8 mouse cellular contexts compared by ENCODE assay signal in the genomic region with DNA sequence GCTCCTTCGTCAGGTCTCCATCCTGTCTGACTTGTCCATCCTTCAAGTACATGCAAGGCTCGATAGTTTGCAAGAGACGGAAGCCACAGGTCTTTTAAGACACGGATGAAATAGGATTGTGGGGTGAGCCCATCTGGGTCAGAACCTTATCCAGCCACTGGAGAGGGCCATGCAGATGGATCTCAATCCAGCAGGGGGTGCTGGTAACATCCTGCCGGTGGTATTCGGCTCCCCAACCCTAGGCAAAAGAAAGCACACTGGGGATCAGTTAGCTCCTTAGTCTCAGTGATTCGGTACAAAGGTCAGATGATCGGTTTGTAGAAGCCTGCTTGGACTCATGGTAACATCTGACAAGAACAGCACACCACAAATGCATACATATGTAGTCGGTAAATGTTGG. TPM values are rescaled to one million over a fixed set of nuclear protein-coding genes. Genes with fewer than 3 reads are reported as not detected.
DNase-seq lines count a peak whose midpoint lies in the region; ATAC-seq and TF ChIP-seq lines count a peak whose summit lies in the region.

No protein-coding gene starts in this region.

- no peak overlapping the region for H3K4me2 ChIP-seq in forebrain, embryonic 11.5 days (ENCODE audit: low read depth, low read length, severe bottlenecking)
- H3K4me2 ChIP-seq in forebrain, embryonic 16.5 days (ENCODE audit: low read length) = no peak overlapping the region
- no peak overlapping the region for H3K4me2 ChIP-seq in midbrain, embryonic 14.5 days (ENCODE audit: low read length)

- 0 out of 2 replicates have a peak, but pooled peaks have one; percentile 18 for TF ChIP-seq CTCF in bone marrow macrophage, adult 2 months (IDR thresholded peaks at IDR 0.05; ENCODE audit: low read depth, low read length)

- no peaks in the 10 kb centered on the region for H3K9me3 ChIP-seq in forebrain, embryonic 11.5 days (ENCODE audit: control insufficient read depth, low read length)
- H3K9me3 ChIP-seq in forebrain, embryonic 16.5 days (ENCODE audit: control insufficient read depth, low read length) = no peaks in the 10 kb centered on the region
- no peaks in the 10 kb centered on the region for H3K9me3 ChIP-seq in midbrain, embryonic 14.5 days (ENCODE audit: control insufficient read depth, low read length)
- H3K9me3 ChIP-seq in midbrain, embryonic 10.5 days (replicated peaks) = no peaks in the 10 kb centered on the region

- peak; percentile 46 for DNase-seq in forebrain, embryonic 11.5 days (ENCODE audit: low spot score)
- peak; percentile 28 for DNase-seq in midbrain, embryonic 14.5 days
- no peak for DNase-seq in midbrain, embryonic 10.5 days (ENCODE audit: low spot score)
- DNase-seq in kidney, postnatal 4 days = peak; percentile 44 to 57
- DNase-seq in right cerebral cortex, adult 18-20 months = no peak
- DNase-seq in c-Kit-positive CD71-positive TER-119-positive erythroid progenitor cells, embryonic 14.5 days (ENCODE audit: low spot score) = no peak

- peaks cover 7% of the 10 kb centered on the region; the same call in 1 of the 2 replicates for H3K36me3 ChIP-seq in forebrain, embryonic 11.5 days (ENCODE audit: control insufficient read depth, insufficient read depth, low read length)
- peaks cover 19% of the 10 kb centered on the region; the same call in 1 of the 2 replicates for H3K36me3 ChIP-seq in forebrain, embryonic 16.5 days (ENCODE audit: control insufficient read depth, insufficient read depth)
- peaks cover 68% of the 10 kb centered on the region for H3K36me3 ChIP-seq in midbrain, embryonic 14.5 days (ENCODE audit: control insufficient read depth, insufficient read depth, low read length)
- peaks cover 75% of the 10 kb centered on the region for H3K36me3 ChIP-seq in midbrain, embryonic 10.5 days

- no peaks in the 10 kb centered on the region for H3K27me3 ChIP-seq in forebrain, embryonic 11.5 days (ENCODE audit: control insufficient read depth, insufficient read depth, low read length)
- no peaks in the 10 kb centered on the region for H3K27me3 ChIP-seq in forebrain, embryonic 16.5 days (replicated peaks; ENCODE audit: control insufficient read depth, insufficient read depth, low read length)
- no peaks in the 10 kb centered on the region for H3K27me3 ChIP-seq in midbrain, embryonic 14.5 days (ENCODE audit: control insufficient read depth, insufficient read depth, low read length)
- no peaks in the 10 kb centered on the region for H3K27me3 ChIP-seq in midbrain, embryonic 10.5 days (ENCODE audit: low read depth, poor library complexity, severe bottlenecking)

- no peak overlapping the region for H3K4me3 ChIP-seq in forebrain, embryonic 11.5 days (ENCODE audit: low read depth, low read length)
- H3K4me3 ChIP-seq in forebrain, embryonic 16.5 days (replicated peaks; ENCODE audit: low read length) = no peak overlapping the region
- H3K4me3 ChIP-seq in midbrain, embryonic 14.5 days (replicated peaks; ENCODE audit: low read depth, low read length) = no peak overlapping the region
- no peak overlapping the region for H3K4me3 ChIP-seq in midbrain, embryonic 10.5 days
- H3K4me3 ChIP-seq in bone marrow macrophage, adult 2 months (ENCODE audit: insufficient read depth, low read length) = no peak overlapping the region

- whole genome bisulfite sequencing in forebrain, embryonic 11.5 days = 77% methylated on average over 9 of the region's 9 CpGs
- 74% methylated on average over 9 of the region's 9 CpGs for WGBS in forebrain, embryonic 16.5 days
- WGBS in midbrain, embryonic 14.5 days = 83% methylated on average over 9 of the region's 9 CpGs
- 81% methylated on average over 9 of the region's 9 CpGs for WGBS in midbrain, embryonic 10.5 days

- H3K9ac ChIP-seq in forebrain, embryonic 11.5 days (ENCODE audit: low read length) = no peak overlapping the region
- H3K9ac ChIP-seq in forebrain, embryonic 16.5 days (replicated peaks; ENCODE audit: low read depth, low read length) = no peak overlapping the region
- H3K9ac ChIP-seq in midbrain, embryonic 14.5 days (replicated peaks; ENCODE audit: low read length) = no peak overlapping the region

- no peaks in the 10 kb centered on the region for H3K4me1 ChIP-seq in forebrain, embryonic 11.5 days (replicated peaks; ENCODE audit: control insufficient read depth, insufficient read depth, low read length)
- H3K4me1 ChIP-seq in forebrain, embryonic 16.5 days (replicated peaks; ENCODE audit: control insufficient read depth, insufficient read depth, low read length) = no peaks in the 10 kb centered on the region
- no peaks in the 10 kb centered on the region for H3K4me1 ChIP-seq in midbrain, embryonic 14.5 days (ENCODE audit: control insufficient read depth, insufficient read depth, low read length)
- no peaks in the 10 kb centered on the region for H3K4me1 ChIP-seq in midbrain, embryonic 10.5 days
- no peaks in the 10 kb centered on the region for H3K4me1 ChIP-seq in bone marrow macrophage, adult 2 months (ENCODE audit: control insufficient read depth, insufficient read depth, low read length)

- ATAC-seq in forebrain, embryonic 11.5 days (replicated peaks; ENCODE audit: low FRiP score) = no peak
- ATAC-seq in forebrain, embryonic 16.5 days = no peak
- ATAC-seq in midbrain, embryonic 14.5 days (ENCODE audit: low FRiP score, low TSS enrichment) = no peak

- no peak for TF ChIP-seq POLR2A in bone marrow macrophage, adult 2 months (IDR thresholded peaks at IDR 0.05; ENCODE audit: borderline replicate concordance, low read depth, low read length)

- H3K27ac ChIP-seq in forebrain, embryonic 11.5 days (ENCODE audit: low read depth, low read length) = no peak overlapping the region
- H3K27ac ChIP-seq in forebrain, embryonic 16.5 days (ENCODE audit: low read length) = no peak overlapping the region
- H3K27ac ChIP-seq in midbrain, embryonic 14.5 days (replicated peaks; ENCODE audit: low read depth, low read length) = no peak overlapping the region
- no peak overlapping the region for H3K27ac ChIP-seq in midbrain, embryonic 10.5 days (replicated peaks)
- no peak overlapping the region for H3K27ac ChIP-seq in bone marrow macrophage, adult 2 months (ENCODE audit: insufficient read depth, low read depth, low read length)

RNA-seq across cellular contexts. Expression of a gene that starts 44.8 kb away (rescaled TPM):
- 11.5 and 13.3 TPM in 2 replicates for polyA plus RNA-seq in forebrain, embryonic 11.5 days (2014; fragmentation: Nextera tagmentation; extraction: Ambion mirVana)
- polyA plus RNA-seq in forebrain, embryonic 16.5 days (2015; fragmentation: Nextera tagmentation; extraction: Ambion mirVana) = 27.3 and 27.9 TPM in 2 replicates
- polyA plus RNA-seq in midbrain, embryonic 14.5 days (2014; fragmentation: Nextera tagmentation; extraction: Ambion mirVana) = 17.9 and 18.0 TPM in 2 replicates
- polyA plus RNA-seq in midbrain, embryonic 10.5 days (2016; fragmentation: Nextera tagmentation; extraction: Ambion mirVana) = 8.6 and 9.1 TPM in 2 replicates
- polyA plus RNA-seq in bone marrow macrophage, adult 2 months (2012; ENCODE audit: insufficient read depth, insufficient read length, missing spikeins) = 6.8 and 8.7 TPM in 2 replicates

RNA-seq across cellular contexts. Expression of a gene that starts 59.8 kb away (rescaled TPM):
- 57.6 and 64.8 TPM in 2 replicates for polyA plus RNA-seq in forebrain, embryonic 11.5 days (2014; fragmentation: Nextera tagmentation; extraction: Ambion mirVana)
- 65.6 and 65.8 TPM in 2 replicates for polyA plus RNA-seq in forebrain, embryonic 16.5 days (2015; fragmentation: Nextera tagmentation; extraction: Ambion mirVana)
- polyA plus RNA-seq in midbrain, embryonic 14.5 days (2014; fragmentation: Nextera tagmentation; extraction: Ambion mirVana) = 67.5 and 82.4 TPM in 2 replicates
- polyA plus RNA-seq in midbrain, embryonic 10.5 days (2016; fragmentation: Nextera tagmentation; extraction: Ambion mirVana) = 36.1 and 39.0 TPM in 2 replicates
- 25.5 and 26.0 TPM in 2 replicates for polyA plus RNA-seq in bone marrow macrophage, adult 2 months (2012; ENCODE audit: insufficient read depth, insufficient read length, missing spikeins)

Comparison
In these comparisons a context has a peak if more than half of its experiments do, and no peak if none do; other contexts are left out.
1. DNase-seq: peak in forebrain, embryonic 11.5 days (single experiment), midbrain, embryonic 14.5 days (single experiment) and kidney, postnatal 4 days (2 of 2); none in midbrain, embryonic 10.5 days (single experiment), right cerebral cortex, adult 18-20 months (single experiment) and c-Kit-positive CD71-positive TER-119-positive erythroid progenitor cells, embryonic 14.5 days (single experiment).